Mouse (Mus musculus) neural tube, embryonic 12.5 days (tissue): Measurements from ENCODE around the gene Fasl. TPM values are rescaled to one million over a fixed set of nuclear protein-coding genes. Genes with fewer than 3 reads are reported as not detected.

Source experiments
- ATAC-seq: fragments of 200-750 bp; cut with Nextera tagmentation; 2 replicates; pipeline ENCODE4 v1.8.0; 2017; ENCODE audit warnings: low read depth, mild to moderate bottlenecking, moderate TSS enrichment, moderate library complexity; ENCODE audit not compliant: low FRiP score
- H3K27ac ChIP-seq: fragments of 300-500 bp; sonication (generic); 2 replicates; pipeline ENCODE4 v1.5.1; 2016
- H3K27me3 ChIP-seq: fragments of 300-500 bp; sonication (generic); replicated peaks from 2 replicates; pipeline ENCODE4 v1.6.1; 2016; ENCODE audit warnings: mild to moderate bottlenecking
- H3K36me3 ChIP-seq: fragments of 300-500 bp; sonication (generic); 2 replicates; pipeline ENCODE4 v1.6.1; 2016; ENCODE audit warnings: mild to moderate bottlenecking
- H3K4me1 ChIP-seq: fragments of 300-500 bp; sonication (generic); 2 replicates; pipeline ENCODE4 v1.6.1; 2016
- H3K4me2 ChIP-seq: fragments of 300-500 bp; sonication (generic); replicated peaks from 2 replicates; pipeline ENCODE4 v1.6.1; 2016; ENCODE audit warnings: mild to moderate bottlenecking
- H3K4me3 ChIP-seq: fragments of 300-500 bp; sonication (generic); 2 replicates; pipeline ENCODE4 v1.5.1; 2016
- H3K9ac ChIP-seq: fragments of 300-500 bp; sonication (generic); 2 replicates; pipeline ENCODE4 v1.6.1; 2016; ENCODE audit warnings: mild to moderate bottlenecking
- H3K9me3 ChIP-seq: fragments of 300-500 bp; sonication (generic); 2 replicates; pipeline ENCODE4 v1.6.1; 2016; ENCODE audit warnings: mild to moderate bottlenecking
- WGBS: fragments of 180-500 bp; shearing (Covaris S2); methylation state at CpG from one replicate; pipeline ENCODE4 v1.1.7; 2016; 5-methylcytosine and 5-hydroxymethylcytosine counted together
- polyA plus RNA-seq: library from polyadenylated mRNA; unstranded; fragments of >200 nt; fragmentation: Nextera tagmentation; extraction: Ambion mirVana; gene quantifications from 2 replicates; pipeline ENCODE4 v1.2.1, GENCODE M21; 2016

Gene Fasl
- polyA plus RNA-seq, 1 experiment from 2014 or later = 0.23 TPM

- WGBS = 66% methylated on average over 8 of the region's 8 CpGs
- no peaks in the 10 kb centered on the region for H3K36me3 ChIP-seq
Observed at GRCm38 (mm10) chr1:161751311-161751710, 37.0 kb downstream of the Fasl start.

GRCm38 (mm10) chr1:161750471-161751041 is 37.7 kb downstream of the Fasl start:
- Histone ChIP-seq H3K27me3 (no peaks in the 10 kb centered on the region), H3K9me3 (no peaks in the 10 kb centered on the region), H3K4me2 (no peak overlapping the region), H3K27ac (no peak overlapping the region), H3K4me1 (no peaks in the 10 kb centered on the region), H3K4me3 (no peak overlapping the region), H3K9ac (no peak overlapping the region), H3K36me3 (no peaks in the 10 kb centered on the region)
- no peak for ATAC-seq
- WGBS = 72% methylated on average over 8 of the region's 8 CpGs

More at GRCm38 (mm10) chr1:161751311-161751710, 37.0 kb downstream of the Fasl start:
- H3K27ac ChIP-seq = no peak overlapping the region
- H3K4me1 ChIP-seq = no peaks in the 10 kb centered on the region
- no peak overlapping the region for H3K4me3 ChIP-seq
- no peak overlapping the region for H3K4me2 ChIP-seq
- H3K27me3 ChIP-seq = no peaks in the 10 kb centered on the region
- H3K9ac ChIP-seq = no peak overlapping the region
- H3K9me3 ChIP-seq = no peaks in the 10 kb centered on the region
- ATAC-seq = no peak

- no peak overlapping the region for H3K4me3 ChIP-seq
- H3K27ac ChIP-seq = no peak overlapping the region
- H3K9me3 ChIP-seq = no peaks in the 10 kb centered on the region
- no peak overlapping the region for H3K4me2 ChIP-seq
- no peaks in the 10 kb centered on the region for H3K36me3 ChIP-seq
- no peak overlapping the region for H3K9ac ChIP-seq
- WGBS = 90% methylated on average over 6 of the region's 6 CpGs
- ATAC-seq = no peak
- H3K27me3 ChIP-seq = no peaks in the 10 kb centered on the region
- no peaks in the 10 kb centered on the region for H3K4me1 ChIP-seq
Observed at GRCm38 (mm10) chr1:161748685-161749084, 39.6 kb downstream of the Fasl start.

GRCm38 (mm10) chr1:161748138-161748537 is 40.2 kb downstream of the Fasl start:
- no peaks in the 10 kb centered on the region for H3K9me3 ChIP-seq
- no peak overlapping the region for H3K4me3 ChIP-seq
- no peak overlapping the region for H3K4me2 ChIP-seq
- H3K27me3 ChIP-seq = no peaks in the 10 kb centered on the region
- no peaks in the 10 kb centered on the region for H3K4me1 ChIP-seq
- no peak for ATAC-seq
- 55% methylated on average over 8 of the region's 8 CpGs for WGBS
- H3K36me3 ChIP-seq = no peaks in the 10 kb centered on the region
- H3K9ac ChIP-seq = no peak overlapping the region
- H3K27ac ChIP-seq = no peak overlapping the region

DNA sequence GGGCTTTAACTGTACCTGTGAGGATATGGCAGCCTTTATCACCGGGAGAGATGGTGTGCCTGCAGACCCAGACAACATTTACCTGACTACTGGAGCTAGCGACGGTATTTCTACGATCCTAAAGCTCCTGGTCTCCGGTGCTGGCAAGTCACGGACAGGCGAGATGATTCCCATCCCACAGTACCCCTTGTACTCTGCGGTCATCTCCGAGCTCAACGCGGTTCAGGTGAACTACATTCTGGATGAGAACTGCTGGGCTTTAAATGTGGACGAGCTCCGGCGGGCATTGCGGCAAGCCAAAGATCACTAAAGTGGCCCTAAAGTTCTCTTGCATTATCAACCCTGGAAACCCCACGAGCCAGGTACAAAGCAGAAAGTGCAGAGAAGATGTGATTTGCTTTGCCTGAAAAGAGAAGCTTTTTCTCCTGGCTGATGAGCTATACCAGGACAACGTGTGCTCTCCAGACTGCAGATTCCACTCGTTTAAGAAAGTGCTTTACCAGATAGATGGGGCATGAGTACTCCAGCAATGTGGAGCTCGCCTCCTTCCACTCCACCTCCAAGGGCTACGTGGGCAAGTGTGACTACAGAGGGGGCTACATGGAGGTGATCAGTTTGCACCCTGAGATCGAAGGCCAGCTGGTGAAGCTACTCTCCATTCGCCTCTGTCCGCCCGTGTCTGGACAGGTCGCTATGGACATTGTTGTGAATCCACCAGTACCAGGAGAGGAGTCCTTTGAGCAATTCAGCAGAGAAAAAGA is 41.6 kb downstream of the Fasl start:
- no peak overlapping the region for H3K9ac ChIP-seq
- no peak overlapping the region for H3K27ac ChIP-seq
- WGBS = 88% methylated on average over 25 of the region's 25 CpGs
- H3K9me3 ChIP-seq = no peaks in the 10 kb centered on the region
- H3K36me3 ChIP-seq = no peaks in the 10 kb centered on the region
- ATAC-seq = no peak
- H3K4me2 ChIP-seq = no peak overlapping the region
- H3K27me3 ChIP-seq = no peaks in the 10 kb centered on the region
- H3K4me1 ChIP-seq = no peaks in the 10 kb centered on the region
- H3K4me3 ChIP-seq = no peak overlapping the region

DNA sequence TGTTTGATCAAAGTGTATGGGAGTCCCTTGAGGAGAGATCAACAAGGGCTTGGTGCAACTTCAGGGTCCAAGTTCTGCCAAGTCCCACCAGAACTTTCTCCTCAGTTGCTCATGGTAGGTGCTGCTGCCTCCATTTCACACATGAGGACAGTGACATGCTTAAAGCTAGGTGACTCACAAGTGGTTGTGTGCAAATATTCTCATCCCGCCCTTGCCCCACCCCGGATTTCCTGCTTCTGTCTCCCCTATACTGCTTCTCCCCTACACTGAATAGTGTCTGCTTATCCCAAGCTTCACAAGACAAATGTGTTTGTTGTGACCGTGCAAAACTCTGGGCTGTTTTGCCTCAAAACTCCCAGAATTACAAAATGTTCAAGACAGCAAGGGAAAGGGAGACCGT is 43.4 kb downstream of the Fasl start:
- Histone ChIP-seq H3K9ac (no peak overlapping the region), H3K27me3 (no peaks in the 10 kb centered on the region), H3K9me3 (no peaks in the 10 kb centered on the region), H3K27ac (no peak overlapping the region), H3K4me2 (no peak overlapping the region), H3K36me3 (no peaks in the 10 kb centered on the region), H3K4me3 (no peak overlapping the region), H3K4me1 (no peaks in the 10 kb centered on the region)
- WGBS = 93% methylated on average over 4 of the region's 4 CpGs
- no peak for ATAC-seq

DNA sequence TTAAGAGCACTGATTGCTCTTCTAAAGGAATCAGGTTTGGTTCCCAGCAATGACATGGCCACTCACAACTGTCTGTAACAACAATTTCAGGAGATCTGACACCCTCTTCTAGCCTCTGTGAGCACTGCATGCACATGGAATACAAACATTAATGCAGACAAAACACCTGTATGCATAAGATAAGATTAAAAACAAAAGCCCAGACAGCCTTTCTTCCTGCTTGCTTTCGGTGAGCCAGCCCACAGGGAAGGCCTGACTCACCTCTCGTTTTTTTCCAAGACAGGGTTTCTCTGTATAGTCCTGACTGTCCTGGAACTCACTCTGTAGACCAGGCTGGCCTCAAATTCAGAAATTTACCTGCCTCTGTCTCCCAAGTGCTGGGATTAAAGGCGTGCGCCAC is 44.1 kb downstream of the Fasl start:
- no peak for ATAC-seq
- Histone ChIP-seq H3K27me3 (no peaks in the 10 kb centered on the region), H3K4me1 (no peaks in the 10 kb centered on the region), H3K9ac (no peak overlapping the region), H3K27ac (no peak overlapping the region), H3K4me2 (no peak overlapping the region), H3K4me3 (no peak overlapping the region), H3K9me3 (no peaks in the 10 kb centered on the region), H3K36me3 (no peaks in the 10 kb centered on the region)
- WGBS = 89% methylated on average over 4 of the region's 4 CpGs

GRCm38 (mm10) chr1:161742481-161743267 is 45.6 kb downstream of the Fasl start:
- WGBS = 90% methylated on average over 16 of the region's 16 CpGs

DNA sequence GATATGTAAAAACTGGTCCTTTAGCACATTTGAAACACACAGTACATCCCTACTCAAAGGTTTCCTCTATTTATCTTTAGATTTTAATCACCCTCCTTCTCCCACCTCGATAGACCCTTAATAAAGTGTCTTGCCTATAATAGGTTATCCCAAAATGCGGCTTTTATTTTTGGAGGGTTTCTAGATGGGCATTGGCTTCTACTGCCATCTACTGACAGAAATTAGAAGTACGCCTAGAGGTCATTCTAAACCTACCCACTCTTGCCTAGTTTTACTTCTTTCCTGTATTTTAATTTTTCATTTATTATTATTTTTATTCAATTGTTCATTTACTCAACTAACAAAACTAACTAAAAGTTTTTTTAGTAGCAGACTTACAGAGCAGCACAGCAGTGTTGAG is 51.4 kb downstream of the Fasl start:
- H3K27me3 ChIP-seq = no peaks in the 10 kb centered on the region
- 15% methylated on average over 3 of the region's 3 CpGs for WGBS
- ATAC-seq = peak; percentile 41; the same call in 1 of the 2 replicates

More at GRCm38 (mm10) chr1:161742481-161743267, 45.6 kb downstream of the Fasl start:
- no peaks in the 10 kb centered on the region for H3K9me3 ChIP-seq
- H3K9ac ChIP-seq = no peak overlapping the region
- ATAC-seq = no peak
- no peak overlapping the region for H3K4me3 ChIP-seq
- no peak overlapping the region for H3K4me2 ChIP-seq
- H3K27me3 ChIP-seq = no peaks in the 10 kb centered on the region
- no peak overlapping the region for H3K27ac ChIP-seq
- H3K4me1 ChIP-seq = no peaks in the 10 kb centered on the region
- H3K36me3 ChIP-seq = no peaks in the 10 kb centered on the region

DNA sequence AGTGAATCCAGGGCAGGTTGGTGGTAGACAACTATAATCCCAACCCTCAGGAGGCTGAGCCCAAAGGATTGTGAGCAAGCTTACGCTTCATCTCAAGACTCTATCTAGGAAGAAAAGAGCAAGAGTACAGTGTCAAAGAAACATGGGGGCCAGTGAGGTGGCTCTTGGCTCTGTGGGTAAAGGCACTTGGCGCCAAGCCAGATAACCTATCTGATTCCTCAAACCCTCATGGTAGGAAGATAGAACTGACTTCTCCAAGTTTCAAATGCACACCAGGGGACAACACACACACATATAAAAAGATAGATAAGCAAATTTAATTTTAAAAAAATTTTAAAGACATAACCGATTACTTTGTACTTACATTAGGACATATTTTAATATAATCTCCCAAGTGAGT is 52.0 kb downstream of the Fasl start:
- H3K4me1 ChIP-seq = no peaks in the 10 kb centered on the region
- H3K27ac ChIP-seq = no peak overlapping the region
- no peaks in the 10 kb centered on the region for H3K36me3 ChIP-seq
- no peaks in the 10 kb centered on the region for H3K27me3 ChIP-seq
- 94% methylated on average over 3 of the region's 3 CpGs for WGBS
- H3K4me2 ChIP-seq = no peak overlapping the region
- H3K9me3 ChIP-seq = no peaks in the 10 kb centered on the region
- ATAC-seq = no peak
- H3K9ac ChIP-seq = no peak overlapping the region
- H3K4me3 ChIP-seq = no peak overlapping the region

More for the DNA sequence above, 51.4 kb downstream of the Fasl start:
- H3K4me3 ChIP-seq = no peak overlapping the region
- no peak overlapping the region for H3K9ac ChIP-seq
- H3K36me3 ChIP-seq = no peaks in the 10 kb centered on the region
- H3K4me1 ChIP-seq = no peaks in the 10 kb centered on the region
- no peak overlapping the region for H3K27ac ChIP-seq
- no peak overlapping the region for H3K4me2 ChIP-seq
- H3K9me3 ChIP-seq = no peaks in the 10 kb centered on the region

- no peak overlapping the region for H3K9ac ChIP-seq
- H3K4me2 ChIP-seq = no peak overlapping the region
- no peaks in the 10 kb centered on the region for H3K36me3 ChIP-seq
- no peak for ATAC-seq
- H3K9me3 ChIP-seq = no peaks in the 10 kb centered on the region
- 69% methylated on average over 11 of the region's 11 CpGs for WGBS
- no peaks in the 10 kb centered on the region for H3K4me1 ChIP-seq
- H3K27ac ChIP-seq = no peak overlapping the region
- H3K27me3 ChIP-seq = no peaks in the 10 kb centered on the region
- no peak overlapping the region for H3K4me3 ChIP-seq
Observed at GRCm38 (mm10) chr1:161735465-161736046, 52.7 kb downstream of the Fasl start.

DNA sequence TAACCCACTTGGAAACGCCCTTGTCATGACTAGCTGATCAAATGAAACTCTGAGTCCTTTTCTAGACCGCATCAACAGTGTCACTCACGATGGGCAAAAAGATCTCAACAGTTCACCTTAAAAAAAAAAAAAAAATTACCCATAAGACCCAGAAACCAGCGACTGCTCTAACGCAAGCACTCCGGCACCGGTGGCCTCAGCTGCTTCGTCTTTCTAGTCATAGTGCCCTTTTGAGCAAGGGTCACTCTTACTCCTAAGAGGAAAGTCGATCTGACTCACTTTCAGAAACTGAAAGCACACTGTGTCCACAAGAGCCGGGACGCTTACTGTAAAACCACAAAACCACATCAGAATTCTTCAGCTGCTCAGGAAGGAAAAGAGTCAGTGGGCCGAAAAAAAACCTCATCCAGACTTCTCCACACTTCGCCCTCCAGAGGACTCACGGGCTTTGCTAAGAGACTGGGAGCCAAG is 53.5 kb downstream of the Fasl start:
- H3K4me3 ChIP-seq = no peak overlapping the region
- no peak overlapping the region for H3K27ac ChIP-seq
- no peaks in the 10 kb centered on the region for H3K9me3 ChIP-seq
- no peak for ATAC-seq
- no peak overlapping the region for H3K4me2 ChIP-seq
- H3K36me3 ChIP-seq = no peaks in the 10 kb centered on the region
- no peaks in the 10 kb centered on the region for H3K27me3 ChIP-seq
- 89% methylated on average over 14 of the region's 14 CpGs for WGBS
- no peak overlapping the region for H3K9ac ChIP-seq
- H3K4me1 ChIP-seq = no peaks in the 10 kb centered on the region
